Comparison of ENCODE assay signal across 16 mouse cellular contexts in genomic region chr13:63083663-63084062, GRCm38 (mm10).
"Had no signal": no experiment of that assay in that cellular context is flagged by ENCODE, and none has a peak within 500 bp of the region (broad histone marks: within the 10 kb centered on the region; RNA-seq: fewer than 3 reads in every experiment).

No protein-coding gene starts in this region.

- DNase-seq: kidney, adult 18-20 months; kidney, postnatal 14 days; lung, adult 18-20 months; lung, postnatal 14 days; right cerebral cortex, postnatal 14 days; thymus, adult 2 months; thymus, postnatal 25 days had no signal

- H3K27ac ChIP-seq: kidney, embryonic 15.5 days; left cerebral cortex, adult 2 months; limb, embryonic 13.5 days; liver, embryonic 14.5 days; macrophage; neural tube, embryonic 13.5 days had no signal

- H3K4me1 ChIP-seq: kidney, embryonic 15.5 days; neural tube, embryonic 13.5 days had no signal

- H3K4me3 ChIP-seq: kidney, embryonic 15.5 days; left cerebral cortex, adult 2 months; limb, embryonic 13.5 days; megakaryocyte, embryonic 14.5 days; neural tube, embryonic 13.5 days had no signal

- ATAC-seq: midbrain, embryonic 16.5 days had no signal

- H3K9ac ChIP-seq: kidney, embryonic 15.5 days; limb, embryonic 13.5 days; liver, embryonic 14.5 days; neural tube, embryonic 13.5 days had no signal

- H3K9me3 ChIP-seq: kidney, embryonic 15.5 days; limb, embryonic 13.5 days; megakaryocyte, embryonic 14.5 days; neural tube, embryonic 13.5 days had no signal

- H3K36me3 ChIP-seq: kidney, embryonic 15.5 days; limb, embryonic 13.5 days; neural tube, embryonic 13.5 days had no signal

- H3K4me2 ChIP-seq: kidney, embryonic 15.5 days; limb, embryonic 13.5 days; midbrain, embryonic 11.5 days; neural tube, embryonic 13.5 days had no signal

- H3K27me3 ChIP-seq: kidney, embryonic 15.5 days; limb, embryonic 13.5 days; neural tube, embryonic 13.5 days had no signal
